Mouse (Mus musculus): ENCODE data around the gene Tnpo1. TPM values are rescaled to one million over a fixed set of nuclear protein-coding genes. Genes with fewer than 3 reads are reported as not detected.

Tnpo1 gene
- polyA plus RNA-seq, 1 experiment = 36.0 TPM

DNA sequence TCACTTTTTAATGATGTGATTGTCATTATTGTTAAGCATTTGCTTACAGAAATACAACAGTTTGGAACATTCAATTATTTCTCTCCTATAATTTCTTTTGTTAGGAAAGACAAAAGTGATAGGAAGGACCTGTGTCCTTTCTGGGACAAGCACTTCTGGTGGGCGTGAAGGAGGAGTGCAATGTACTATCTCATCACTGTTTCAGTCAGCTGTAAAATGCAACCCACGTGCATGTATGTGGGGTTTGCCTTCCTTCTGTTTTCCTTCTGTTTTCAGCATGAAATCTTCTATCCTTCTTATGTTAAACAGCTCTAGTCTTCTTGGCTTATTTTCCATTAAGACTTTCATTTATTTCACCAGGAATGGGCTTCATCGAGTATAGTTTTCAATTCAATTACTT is 5.9 kb downstream of the Tnpo1 start:
- Histone ChIP-seq H3K27me3 (ENCODE audit: control insufficient read depth, insufficient read depth, insufficient read length) (no peaks in the 10 kb centered on the region), H3K4me2 (ENCODE audit: low read depth) (no peak overlapping the region), H3K79me2 (ENCODE audit: control insufficient read depth, insufficient read depth) (peaks cover 98% of the 10 kb centered on the region), H3K36me3 (ENCODE audit: control insufficient read depth, insufficient read depth) (peaks cover 32% of the 10 kb centered on the region), H3K4me3 (no peak overlapping the region), H3ac (ENCODE audit: control insufficient read depth, insufficient read length) (no peak overlapping the region)
- TF ChIP-seq REST (IDR thresholded peaks at IDR 0.05; ENCODE audit: insufficient read depth, insufficient read length) (no peak), MYOG (IDR thresholded peaks at IDR 0.05; ENCODE audit: control insufficient read depth in 1 of 3, insufficient read depth in 1 of 3, insufficient read length in 2 of 3, low read depth in 2 of 3) (no peak), POLR2AphosphoS2 (IDR thresholded peaks at IDR 0.05; ENCODE audit: insufficient read length, low read depth) (no peak), E2F4 (IDR thresholded peaks at IDR 0.05; ENCODE audit: insufficient read depth) (no peak), POLR2A (IDR thresholded peaks at IDR 0.05; ENCODE audit: insufficient read length, low read depth) (no peak), CEBPB (IDR thresholded peaks at IDR 0.05; ENCODE audit: insufficient read depth, poor library complexity, severe bottlenecking) (no peak), TCF12 (IDR thresholded peaks at IDR 0.05; ENCODE audit: insufficient read depth, poor library complexity, severe bottlenecking) (no peak), TCF3 (IDR thresholded peaks at IDR 0.05; ENCODE audit: insufficient read length, low read depth) (no peak), MAX (IDR thresholded peaks at IDR 0.05; ENCODE audit: low read depth) (no peak), USF1 (IDR thresholded peaks at IDR 0.05; ENCODE audit: low read depth) (no peak)

GRCm38 (mm10) chr13:98919695-98920094 is 6.5 kb downstream of the Tnpo1 start:
- no peaks in the 10 kb centered on the region for H3K27me3 ChIP-seq (ENCODE audit: control insufficient read depth, insufficient read depth, insufficient read length)
- H3K4me2 ChIP-seq (ENCODE audit: low read depth) = no peak overlapping the region
- TF ChIP-seq MAX (IDR thresholded peaks at IDR 0.05; ENCODE audit: low read depth) (no peak), POLR2AphosphoS2 (IDR thresholded peaks at IDR 0.05; ENCODE audit: insufficient read length, low read depth) (no peak), TCF3 (IDR thresholded peaks at IDR 0.05; ENCODE audit: insufficient read length, low read depth) (no peak), TCF12 (IDR thresholded peaks at IDR 0.05; ENCODE audit: insufficient read depth, poor library complexity, severe bottlenecking) (no peak), MYOG (IDR thresholded peaks at IDR 0.05; ENCODE audit: control insufficient read depth in 1 of 3, insufficient read depth in 1 of 3, insufficient read length in 2 of 3, low read depth in 2 of 3) (no peak), REST (IDR thresholded peaks at IDR 0.05; ENCODE audit: insufficient read depth, insufficient read length) (no peak), SRF (IDR thresholded peaks at IDR 0.05; ENCODE audit: control insufficient read depth, insufficient read length, low read depth) (no peak), MYOD1 (IDR thresholded peaks at IDR 0.05; ENCODE audit: control insufficient read depth in 1 of 3, insufficient read length in 2 of 3, low read depth in 2 of 3) (no peak), CEBPB (IDR thresholded peaks at IDR 0.05; ENCODE audit: insufficient read depth, poor library complexity, severe bottlenecking) (no peak), USF1 (IDR thresholded peaks at IDR 0.05; ENCODE audit: low read depth) (no peak), POLR2A (IDR thresholded peaks at IDR 0.05; ENCODE audit: insufficient read length, low read depth) (no peak), E2F4 (IDR thresholded peaks at IDR 0.05; ENCODE audit: insufficient read depth) (no peak)
- peaks cover 32% of the 10 kb centered on the region for H3K36me3 ChIP-seq (ENCODE audit: control insufficient read depth, insufficient read depth)
- peaks cover 98% of the 10 kb centered on the region for H3K79me2 ChIP-seq (ENCODE audit: control insufficient read depth, insufficient read depth)
- no peak overlapping the region for H3K4me3 ChIP-seq
- H3ac ChIP-seq (ENCODE audit: control insufficient read depth, insufficient read length) = no peak overlapping the region

DNA sequence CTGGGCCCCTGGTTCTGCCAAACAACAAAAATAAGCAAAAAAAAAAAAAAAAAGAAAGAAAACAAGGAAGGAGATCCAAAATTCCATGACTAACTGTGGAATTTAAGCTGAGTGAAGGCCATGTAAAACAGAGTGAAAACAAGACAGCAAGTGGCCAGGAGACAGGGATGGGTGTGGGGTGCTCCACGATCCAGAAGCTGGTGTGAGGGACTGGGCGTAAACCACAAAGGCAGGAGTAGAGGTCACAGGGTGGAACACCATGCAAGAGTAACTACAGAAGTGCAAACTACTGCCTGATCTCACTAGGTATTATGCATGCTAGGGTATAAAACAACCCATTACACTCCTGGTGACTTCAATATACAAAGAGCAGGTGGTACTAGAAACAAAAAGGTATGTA is 8.3 kb downstream of the Tnpo1 start:
- Histone ChIP-seq H3ac (ENCODE audit: control insufficient read depth, insufficient read length) (no peak overlapping the region), H3K36me3 (ENCODE audit: control insufficient read depth, insufficient read depth) (peaks cover 29% of the 10 kb centered on the region)

DNA sequence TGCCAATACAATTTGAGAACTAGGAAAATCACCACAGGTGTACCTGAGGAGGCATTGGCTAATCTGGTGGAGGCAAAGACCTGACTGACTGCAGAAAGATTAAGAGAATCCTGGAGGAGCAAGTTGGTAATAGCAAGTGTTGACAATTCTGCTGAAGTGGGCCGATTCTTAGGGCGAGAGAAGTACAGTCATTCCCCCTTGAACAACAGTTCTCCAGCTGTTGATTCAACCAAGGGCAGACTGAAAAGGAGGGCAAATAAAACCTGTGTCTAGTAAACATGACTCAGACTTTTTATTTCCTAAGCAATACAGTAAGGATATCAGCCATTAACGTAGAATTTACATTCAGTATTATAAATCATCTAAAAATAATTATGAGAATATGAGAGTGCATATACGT is 10.6 kb downstream of the Tnpo1 start:
- no peak overlapping the region for H3ac ChIP-seq (ENCODE audit: control insufficient read depth, insufficient read length)
- H3K4me3 ChIP-seq = no peak overlapping the region
- peaks cover 8% of the 10 kb centered on the region for H3K36me3 ChIP-seq (ENCODE audit: control insufficient read depth, insufficient read depth)
- H3K4me2 ChIP-seq (ENCODE audit: low read depth) = no peak overlapping the region
- no peaks in the 10 kb centered on the region for H3K27me3 ChIP-seq (ENCODE audit: control insufficient read depth, insufficient read depth, insufficient read length)
- no peak for TF ChIP-seq USF1 (IDR thresholded peaks at IDR 0.05; ENCODE audit: low read depth)
- no peak for TF ChIP-seq SRF (IDR thresholded peaks at IDR 0.05; ENCODE audit: control insufficient read depth, insufficient read length, low read depth)
- TF ChIP-seq CEBPB (IDR thresholded peaks at IDR 0.05; ENCODE audit: insufficient read depth, poor library complexity, severe bottlenecking) = no peak
- no peak for TF ChIP-seq TCF3 (IDR thresholded peaks at IDR 0.05; ENCODE audit: insufficient read length, low read depth)
- no peak for TF ChIP-seq TCF12 (IDR thresholded peaks at IDR 0.05; ENCODE audit: insufficient read depth, poor library complexity, severe bottlenecking)
- TF ChIP-seq E2F4 (IDR thresholded peaks at IDR 0.05; ENCODE audit: insufficient read depth) = no peak
- TF ChIP-seq MYOG (IDR thresholded peaks at IDR 0.05; ENCODE audit: control insufficient read depth in 1 of 3, insufficient read depth in 1 of 3, insufficient read length in 2 of 3, low read depth in 2 of 3) = no peak
- no peak for TF ChIP-seq MAX (IDR thresholded peaks at IDR 0.05; ENCODE audit: low read depth)
- no peak for TF ChIP-seq MYOD1 (IDR thresholded peaks at IDR 0.05; ENCODE audit: control insufficient read depth in 1 of 3, insufficient read length in 2 of 3, low read depth in 2 of 3)
- TF ChIP-seq REST (IDR thresholded peaks at IDR 0.05; ENCODE audit: insufficient read depth, insufficient read length) = no peak
- TF ChIP-seq POLR2A (IDR thresholded peaks at IDR 0.05; ENCODE audit: insufficient read length, low read depth) = no peak
- TF ChIP-seq POLR2AphosphoS2 (IDR thresholded peaks at IDR 0.05; ENCODE audit: insufficient read length, low read depth) = no peak
- peaks cover 98% of the 10 kb centered on the region for H3K79me2 ChIP-seq (ENCODE audit: control insufficient read depth, insufficient read depth)

More for the DNA sequence above, 8.3 kb downstream of the Tnpo1 start:
- Histone ChIP-seq H3K79me2 (ENCODE audit: control insufficient read depth, insufficient read depth) (peaks cover 98% of the 10 kb centered on the region), H3K27me3 (ENCODE audit: control insufficient read depth, insufficient read depth, insufficient read length) (no peaks in the 10 kb centered on the region), H3K4me3 (no peak overlapping the region), H3K4me2 (ENCODE audit: low read depth) (no peak overlapping the region)
- no peak for TF ChIP-seq SRF (IDR thresholded peaks at IDR 0.05; ENCODE audit: control insufficient read depth, insufficient read length, low read depth)
- no peak for TF ChIP-seq E2F4 (IDR thresholded peaks at IDR 0.05; ENCODE audit: insufficient read depth)
- TF ChIP-seq REST (IDR thresholded peaks at IDR 0.05; ENCODE audit: insufficient read depth, insufficient read length) = no peak
- TF ChIP-seq MYOG (IDR thresholded peaks at IDR 0.05; ENCODE audit: control insufficient read depth in 1 of 3, insufficient read depth in 1 of 3, insufficient read length in 2 of 3, low read depth in 2 of 3) = no peak
- TF ChIP-seq POLR2A (IDR thresholded peaks at IDR 0.05; ENCODE audit: insufficient read length, low read depth) = no peak
- TF ChIP-seq TCF12 (IDR thresholded peaks at IDR 0.05; ENCODE audit: insufficient read depth, poor library complexity, severe bottlenecking) = no peak
- TF ChIP-seq MAX (IDR thresholded peaks at IDR 0.05; ENCODE audit: low read depth) = no peak
- TF ChIP-seq POLR2AphosphoS2 (IDR thresholded peaks at IDR 0.05; ENCODE audit: insufficient read length, low read depth) = no peak
- no peak for TF ChIP-seq TCF3 (IDR thresholded peaks at IDR 0.05; ENCODE audit: insufficient read length, low read depth)
- no peak for TF ChIP-seq MYOD1 (IDR thresholded peaks at IDR 0.05; ENCODE audit: control insufficient read depth in 1 of 3, insufficient read length in 2 of 3, low read depth in 2 of 3)
- TF ChIP-seq USF1 (IDR thresholded peaks at IDR 0.05; ENCODE audit: low read depth) = no peak
- TF ChIP-seq CEBPB (IDR thresholded peaks at IDR 0.05; ENCODE audit: insufficient read depth, poor library complexity, severe bottlenecking) = no peak

All from myocyte (in vitro differentiated cells).